Mouse (Mus musculus) midbrain, embryonic 10.5 days (tissue): ENCODE data around the gene Hspbap1. TPM values are rescaled to one million over a fixed set of nuclear protein-coding genes. Genes with fewer than 3 reads are reported as not detected.
A peak's percentile ranks its signal among the peaks of the same experiment; 100 is the strongest.

Source experiments
- DNase-seq: peaks from one replicate; pipeline ENCODE4 v3.0.0-alpha.2; 2017; ENCODE audit warnings: low spot score
- H3K27ac ChIP-seq: fragments of 300-500 bp; sonication (generic); replicated peaks from 2 replicates; pipeline ENCODE4 v1.5.1; 2016; ENCODE audit warnings: mild to moderate bottlenecking
- H3K27me3 ChIP-seq: fragments of 300-500 bp; sonication (generic); 2 replicates; pipeline ENCODE4 v1.6.1; 2016; ENCODE audit warnings: low read depth, mild to moderate bottlenecking; ENCODE audit not compliant: poor library complexity, severe bottlenecking
- H3K36me3 ChIP-seq: fragments of 300-500 bp; sonication (generic); 2 replicates; pipeline ENCODE4 v1.6.1; 2016; ENCODE audit warnings: mild to moderate bottlenecking, moderate library complexity
- H3K4me1 ChIP-seq: fragments of 300-500 bp; sonication (generic); 2 replicates; pipeline ENCODE4 v1.6.1; 2016
- H3K4me3 ChIP-seq: fragments of 300-500 bp; sonication (generic); 2 replicates; pipeline ENCODE4 v1.5.1; 2016; ENCODE audit warnings: mild to moderate bottlenecking, moderate library complexity
- H3K9me3 ChIP-seq: fragments of 300-500 bp; sonication (generic); replicated peaks from 2 replicates; pipeline ENCODE4 v1.6.1; 2016; ENCODE audit warnings: mild to moderate bottlenecking
- whole genome bisulfite sequencing: fragments of 180-500 bp; shearing (Covaris S2); methylation state at CpG from one replicate; pipeline ENCODE4 v1.1.7; 2016; 5-methylcytosine and 5-hydroxymethylcytosine counted together
- polyA plus RNA-seq: library from polyadenylated mRNA; unstranded; fragments of >200 nt; fragmentation: Nextera tagmentation; extraction: Ambion mirVana; gene quantifications from 2 replicates; pipeline ENCODE4 v1.2.1, GENCODE M21; 2016

Hspbap1 gene
- polyA plus RNA-seq, 1 experiment from 2014 or later: 26.0 TPM

DNA sequence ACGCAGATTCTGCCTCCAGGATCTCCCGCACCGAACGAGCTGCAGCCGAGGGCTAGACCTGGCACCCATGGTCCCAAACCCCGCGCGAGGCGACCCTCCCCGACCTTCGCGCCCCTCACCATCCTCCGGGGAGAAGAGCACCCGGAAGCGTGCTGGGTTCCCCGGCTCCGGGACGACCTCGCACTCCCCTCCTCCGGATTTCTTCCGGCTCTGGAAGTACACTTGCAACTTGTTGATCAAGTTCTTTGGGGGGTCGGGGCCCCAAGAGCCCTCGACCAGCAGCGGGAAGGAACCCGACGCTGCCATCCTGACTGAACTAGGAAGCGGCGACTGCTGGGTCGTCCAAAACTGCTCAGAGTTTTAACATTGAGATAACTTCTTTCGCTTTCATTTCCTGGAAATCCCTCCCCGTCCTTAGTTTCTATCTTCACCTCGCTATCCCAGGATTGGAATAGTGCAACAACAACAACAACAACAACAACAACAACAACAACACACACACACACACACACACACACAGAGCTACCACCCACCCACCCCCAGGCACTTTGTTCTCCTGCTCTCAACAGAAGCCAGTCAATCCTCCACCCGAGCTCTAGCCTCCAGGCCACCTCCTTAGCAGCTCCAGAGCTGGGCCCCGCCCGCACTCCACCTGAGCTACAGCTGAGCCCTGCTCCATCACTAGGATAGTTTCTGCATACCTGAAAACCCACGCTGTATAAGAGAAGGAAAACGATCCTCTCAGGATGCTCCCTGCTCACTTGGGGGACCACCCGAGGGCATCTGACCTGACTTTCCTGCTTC, 101.1 kb downstream of the Hspbap1 start, which contains the start of gene Parp14:
Gene Parp14, minus strand, starts transcription at position 497 of the 804 bp plus-strand sequence.
- WGBS: 2% methylated on average over 38 of the region's 38 CpGs
- peak within 1 kb of the TSS; percentile 75 for H3K27ac ChIP-seq
- H3K36me3 ChIP-seq: no peaks in the 10 kb centered on the region
- peaks cover 19% of the 10 kb centered on the region for H3K4me1 ChIP-seq
- peak; percentile 47 for DNase-seq
- H3K4me3 ChIP-seq: peak within 1 kb of the TSS; percentile 72
- peaks cover 46% of the 10 kb centered on the region for H3K27me3 ChIP-seq
- no peaks in the 10 kb centered on the region; the same call in 1 of the 2 replicates for H3K9me3 ChIP-seq

DNA sequence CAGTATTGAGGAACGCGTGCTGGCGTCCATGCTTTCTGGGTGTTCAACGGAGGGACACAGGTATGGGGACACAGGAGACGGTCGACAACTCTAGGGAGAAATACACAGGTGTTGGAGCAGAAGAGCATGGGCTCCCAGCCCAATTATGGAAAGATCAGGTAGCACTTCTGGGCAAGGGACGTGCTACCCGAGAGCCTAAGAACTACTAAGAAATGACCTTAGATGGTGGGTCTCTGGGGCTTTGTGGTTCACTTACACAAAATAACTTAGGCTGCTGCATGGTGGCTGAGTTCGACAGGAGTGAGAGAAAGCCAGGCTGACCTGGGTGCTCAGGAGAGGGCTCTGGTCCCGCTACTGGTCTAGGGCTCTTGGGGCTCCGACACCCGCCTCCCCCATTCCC, 101.7 kb downstream of the Hspbap1 start:
- peak overlapping the region; percentile 72 for H3K4me3 ChIP-seq
- no peaks in the 10 kb centered on the region; the same call in 1 of the 2 replicates for H3K9me3 ChIP-seq
- H3K36me3 ChIP-seq: no peaks in the 10 kb centered on the region
- H3K27me3 ChIP-seq: peaks cover 46% of the 10 kb centered on the region
- WGBS: 21% methylated on average over 12 of the region's 12 CpGs
- peaks cover 19% of the 10 kb centered on the region for H3K4me1 ChIP-seq
- no peak overlapping the region for H3K27ac ChIP-seq
- no peak for DNase-seq

DNA sequence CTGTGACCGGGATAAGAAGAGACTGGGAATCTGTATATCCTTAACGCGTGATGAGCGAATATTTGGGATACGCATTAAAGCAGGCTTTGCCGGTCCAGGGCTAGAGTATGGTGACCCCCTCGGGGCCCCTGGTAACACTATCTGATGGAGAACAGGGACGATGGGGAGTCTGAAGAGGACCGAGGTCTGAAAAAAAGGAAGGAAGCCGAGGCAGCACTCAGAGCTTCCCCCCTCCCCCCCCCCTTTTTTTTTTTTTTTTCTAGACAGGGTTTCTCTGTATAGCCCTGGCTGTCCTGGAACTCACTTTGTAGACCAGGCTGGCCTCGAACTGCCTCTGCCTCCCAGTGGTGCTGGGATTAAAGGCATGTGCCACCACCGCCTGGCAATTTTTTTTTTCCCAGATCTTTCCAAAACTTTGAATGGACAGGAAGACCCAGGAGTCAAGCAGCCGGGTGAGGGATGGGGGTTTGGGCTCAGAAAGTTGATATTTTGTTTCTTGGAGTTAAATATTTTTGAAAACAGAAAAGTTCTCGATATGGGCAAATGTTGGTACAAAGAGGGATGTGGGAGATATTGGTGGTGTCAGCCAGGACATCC, 102.3 kb downstream of the Hspbap1 start:
- DNase-seq: no peak
- 36% methylated on average over 14 of the region's 14 CpGs for WGBS
- Histone ChIP-seq H3K4me3 (no peak overlapping the region), H3K4me1 (peaks cover 19% of the 10 kb centered on the region), H3K27me3 (peaks cover 46% of the 10 kb centered on the region), H3K9me3 (no peaks in the 10 kb centered on the region; the same call in 1 of the 2 replicates), H3K36me3 (no peaks in the 10 kb centered on the region), H3K27ac (no peak overlapping the region)

DNA sequence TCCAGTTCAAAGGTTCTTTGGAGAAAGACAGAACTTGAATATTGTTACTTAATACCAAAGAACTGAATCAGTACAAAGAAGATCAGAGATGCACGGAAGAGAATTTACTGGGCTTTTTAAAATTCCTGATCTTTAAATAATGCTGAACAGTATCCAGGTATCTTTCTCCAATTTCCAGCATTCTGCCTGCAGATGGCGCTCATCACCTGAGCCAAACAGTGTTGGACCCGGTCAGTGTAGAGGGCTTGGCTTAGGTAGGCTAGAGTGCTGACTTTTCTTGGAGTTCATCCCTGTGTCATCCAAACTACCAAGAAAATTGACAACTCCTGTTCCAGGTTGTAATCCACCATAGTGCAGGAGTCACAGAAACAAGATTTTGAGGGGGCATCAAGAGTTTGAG, 104.2 kb downstream of the Hspbap1 start:
- 30% methylated on average over 3 of the region's 3 CpGs for WGBS
- no peak for DNase-seq
- Histone ChIP-seq H3K9me3 (no peaks in the 10 kb centered on the region; the same call in 1 of the 2 replicates), H3K27ac (no peak overlapping the region), H3K27me3 (peaks cover 39% of the 10 kb centered on the region), H3K4me3 (no peak overlapping the region), H3K4me1 (peaks cover 19% of the 10 kb centered on the region), H3K36me3 (no peaks in the 10 kb centered on the region)

Other genes with a start within 250 kb of the Hspbap1 start
- gene Sema5b, start 229.2 kb upstream of the Hspbap1 start, polyA plus RNA-seq: 59.1 and 72.3 TPM in 2 replicates
- 12.5 and 14.1 TPM in 2 replicates for gene Dirc2, start 1.0 kb upstream of the Hspbap1 start, polyA plus RNA-seq
- gene Parp14, start 101.2 kb downstream of the Hspbap1 start, polyA plus RNA-seq: 0.16 and 0.32 TPM in 2 replicates
- gene Parp9, start 168.1 kb downstream of the Hspbap1 start, polyA plus RNA-seq: 2.1 and 2.3 TPM in 2 replicates
- 2.8 and 2.9 TPM in 2 replicates for gene Dtx3l, start 168.8 kb downstream of the Hspbap1 start, polyA plus RNA-seq
- 76.4 and 77.0 TPM in 2 replicates for gene Kpna1, start 208.4 kb downstream of the Hspbap1 start, polyA plus RNA-seq